Mouse (Mus musculus): ENCODE measurements around the gene Nfatc3. TPM values are rescaled to one million over a fixed set of nuclear protein-coding genes. Genes with fewer than 3 reads are reported as not detected.

Gene Nfatc3
- polyA plus RNA-seq, 1 experiment from 2014 or later = 6.9 TPM

GRCm38 (mm10) chr8:106076612-106077011, 18.0 kb downstream of the Nfatc3 start:
- no peak for ATAC-seq (ENCODE audit: insufficient number of reproducible peaks, low FRiP score, low TSS enrichment, low read depth)
- 63% methylated on average over 5 of the region's 5 CpGs for WGBS

GRCm38 (mm10) chr8:106077452-106078067, 18.9 kb downstream of the Nfatc3 start:
- ATAC-seq (ENCODE audit: insufficient number of reproducible peaks, low FRiP score, low TSS enrichment, low read depth) = no peak
- Histone ChIP-seq H3K4me1 (0 out of 2 replicates have a peak, but pooled peaks cover 2% of the 10 kb centered on the region), H3K4me3 (replicated peaks) (no peak overlapping the region), H3K4me2 (replicated peaks) (no peak overlapping the region), H3K27ac (replicated peaks) (no peak overlapping the region), H3K36me3 (peaks cover 19% of the 10 kb centered on the region), H3K9ac (no peak overlapping the region), H3K27me3 (no peaks in the 10 kb centered on the region), H3K9me3 (replicated peaks) (no peaks in the 10 kb centered on the region)
- 93% methylated on average over 1 of the region's 1 CpGs for WGBS

More at GRCm38 (mm10) chr8:106076612-106077011, 18.0 kb downstream of the Nfatc3 start:
- Histone ChIP-seq H3K27me3 (no peaks in the 10 kb centered on the region), H3K4me1 (0 out of 2 replicates have a peak, but pooled peaks cover 2% of the 10 kb centered on the region), H3K4me2 (replicated peaks) (no peak overlapping the region), H3K9me3 (replicated peaks) (no peaks in the 10 kb centered on the region), H3K36me3 (peaks cover 17% of the 10 kb centered on the region), H3K4me3 (replicated peaks) (no peak overlapping the region), H3K9ac (no peak overlapping the region), H3K27ac (replicated peaks) (no peak overlapping the region)

DNA sequence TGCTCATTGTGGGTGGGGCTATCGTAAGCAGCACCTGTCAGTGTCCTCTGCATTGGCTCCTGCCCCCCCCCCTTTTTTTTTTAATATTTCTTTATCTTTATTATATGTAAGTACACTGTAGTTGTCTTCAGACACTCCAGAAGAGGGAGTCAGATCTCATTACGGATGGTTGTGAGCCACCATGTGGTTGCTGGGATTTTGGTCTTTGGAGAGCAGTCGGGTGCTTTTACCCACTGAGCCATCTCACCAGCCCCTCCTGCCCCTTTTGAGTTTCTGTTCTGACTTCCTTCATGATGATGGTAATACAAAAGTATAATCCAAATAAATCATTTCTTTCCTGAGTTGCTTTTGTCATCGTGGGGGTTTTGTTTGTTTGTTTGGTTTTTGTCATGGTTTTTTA, 43.7 kb downstream of the Nfatc3 start:
- Histone ChIP-seq H3K4me2 (replicated peaks) (no peak overlapping the region), H3K36me3 (peaks cover 30% of the 10 kb centered on the region), H3K9me3 (replicated peaks) (no peaks in the 10 kb centered on the region), H3K27ac (replicated peaks) (no peak overlapping the region), H3K4me3 (replicated peaks) (no peak overlapping the region), H3K27me3 (no peaks in the 10 kb centered on the region), H3K4me1 (no peaks in the 10 kb centered on the region), H3K9ac (no peak overlapping the region)
- 88% methylated on average over 4 of the region's 4 CpGs for WGBS
- ATAC-seq (ENCODE audit: insufficient number of reproducible peaks, low FRiP score, low TSS enrichment, low read depth) = no peak

DNA sequence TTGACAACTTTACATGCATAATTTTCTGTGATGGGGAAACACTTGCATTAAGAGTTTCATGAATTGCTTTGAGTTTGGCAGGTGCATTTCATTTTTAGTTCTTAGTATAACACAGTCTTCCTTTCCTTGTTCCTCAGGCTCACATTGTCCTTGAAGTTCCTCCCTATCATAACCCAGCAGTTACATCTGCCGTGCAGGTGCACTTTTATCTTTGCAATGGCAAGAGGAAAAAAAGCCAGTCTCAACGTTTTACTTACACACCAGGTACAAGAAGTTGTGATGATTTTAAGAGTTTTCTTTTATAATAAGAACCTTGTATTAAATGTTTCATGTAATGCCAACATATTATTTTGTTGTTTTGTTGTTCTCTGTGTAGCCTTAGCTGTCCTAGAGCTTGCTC, 45.2 kb downstream of the Nfatc3 start:
- Histone ChIP-seq H3K4me1 (no peaks in the 10 kb centered on the region), H3K27me3 (no peaks in the 10 kb centered on the region), H3K27ac (replicated peaks) (no peak overlapping the region), H3K4me2 (replicated peaks) (no peak overlapping the region), H3K9ac (no peak overlapping the region), H3K36me3 (peaks cover 37% of the 10 kb centered on the region), H3K4me3 (replicated peaks) (no peak overlapping the region), H3K9me3 (replicated peaks) (no peaks in the 10 kb centered on the region)
- ATAC-seq (ENCODE audit: insufficient number of reproducible peaks, low FRiP score, low TSS enrichment, low read depth) = no peak
- WGBS = 94% methylated on average over 2 of the region's 2 CpGs

- Histone ChIP-seq H3K4me2 (replicated peaks) (no peak overlapping the region), H3K36me3 (peaks cover 45% of the 10 kb centered on the region), H3K4me1 (no peaks in the 10 kb centered on the region), H3K9me3 (replicated peaks) (no peaks in the 10 kb centered on the region), H3K4me3 (replicated peaks) (no peak overlapping the region), H3K27ac (replicated peaks) (no peak overlapping the region), H3K27me3 (no peaks in the 10 kb centered on the region), H3K9ac (no peak overlapping the region)
- no peak for ATAC-seq (ENCODE audit: insufficient number of reproducible peaks, low FRiP score, low TSS enrichment, low read depth)
- WGBS = 74% methylated on average over 1 of the region's 1 CpGs
Observed at GRCm38 (mm10) chr8:106106193-106106592, 47.6 kb downstream of the Nfatc3 start.

- H3K4me3 ChIP-seq (replicated peaks) = no peak overlapping the region
- no peak overlapping the region for H3K4me2 ChIP-seq (replicated peaks)
- ATAC-seq (ENCODE audit: insufficient number of reproducible peaks, low FRiP score, low TSS enrichment, low read depth) = no peak
- no peak overlapping the region for H3K9ac ChIP-seq
- H3K27ac ChIP-seq (replicated peaks) = no peak overlapping the region
- no peaks in the 10 kb centered on the region for H3K4me1 ChIP-seq
- H3K36me3 ChIP-seq = peaks cover 49% of the 10 kb centered on the region
- no peaks in the 10 kb centered on the region for H3K9me3 ChIP-seq (replicated peaks)
- no peaks in the 10 kb centered on the region for H3K27me3 ChIP-seq
- WGBS = 95% methylated on average over 4 of the region's 4 CpGs
Observed at GRCm38 (mm10) chr8:106108080-106108479, 49.4 kb downstream of the Nfatc3 start.

- H3K9me3 ChIP-seq (replicated peaks) = no peaks in the 10 kb centered on the region
- H3K36me3 ChIP-seq = peaks cover 49% of the 10 kb centered on the region
Observed at GRCm38 (mm10) chr8:106108729-106109128, 50.1 kb downstream of the Nfatc3 start.

GRCm38 (mm10) chr8:106112041-106112440, 53.4 kb downstream of the Nfatc3 start:
- Histone ChIP-seq H3K27me3 (no peaks in the 10 kb centered on the region), H3K9me3 (replicated peaks) (no peaks in the 10 kb centered on the region), H3K4me1 (no peaks in the 10 kb centered on the region), H3K27ac (replicated peaks) (no peak overlapping the region), H3K4me3 (replicated peaks) (no peak overlapping the region), H3K4me2 (replicated peaks) (no peak overlapping the region), H3K9ac (no peak overlapping the region), H3K36me3 (peaks cover 52% of the 10 kb centered on the region)
- 93% methylated on average over 2 of the region's 2 CpGs for WGBS
- no peak for ATAC-seq (ENCODE audit: insufficient number of reproducible peaks, low FRiP score, low TSS enrichment, low read depth)

More at GRCm38 (mm10) chr8:106108729-106109128, 50.1 kb downstream of the Nfatc3 start:
- no peak for ATAC-seq (ENCODE audit: insufficient number of reproducible peaks, low FRiP score, low TSS enrichment, low read depth)
- Histone ChIP-seq H3K27me3 (no peaks in the 10 kb centered on the region), H3K27ac (replicated peaks) (no peak overlapping the region), H3K4me2 (replicated peaks) (no peak overlapping the region), H3K4me3 (replicated peaks) (no peak overlapping the region), H3K4me1 (no peaks in the 10 kb centered on the region), H3K9ac (no peak overlapping the region)
- 88% methylated on average over 3 of the region's 3 CpGs for WGBS

DNA sequence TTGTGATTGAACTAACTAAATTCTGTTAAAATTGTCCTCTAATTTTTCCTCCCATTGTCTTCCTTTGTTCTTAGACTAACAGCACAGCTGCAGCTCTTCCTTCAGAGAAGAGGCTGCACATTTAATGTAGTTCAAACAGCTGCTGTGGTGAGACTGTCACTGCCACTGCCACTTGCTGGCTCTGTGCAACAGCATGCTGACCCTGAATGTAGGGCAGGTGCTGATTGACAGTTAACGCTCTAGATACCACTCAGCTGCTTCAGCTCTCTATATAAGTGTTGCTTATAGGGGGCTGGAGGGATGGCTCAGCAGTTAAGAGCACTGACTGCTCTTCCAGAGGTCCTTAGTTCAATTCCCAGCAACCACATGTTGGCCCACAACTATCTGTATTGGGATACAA, 53.9 kb downstream of the Nfatc3 start:
- no peak overlapping the region for H3K4me3 ChIP-seq (replicated peaks)
- no peaks in the 10 kb centered on the region for H3K4me1 ChIP-seq
- H3K9ac ChIP-seq = no peak overlapping the region
- H3K27ac ChIP-seq (replicated peaks) = no peak overlapping the region
- no peak for ATAC-seq (ENCODE audit: insufficient number of reproducible peaks, low FRiP score, low TSS enrichment, low read depth)
- H3K9me3 ChIP-seq (replicated peaks) = no peaks in the 10 kb centered on the region
- H3K4me2 ChIP-seq (replicated peaks) = no peak overlapping the region
- WGBS = 88% methylated on average over 1 of the region's 1 CpGs
- H3K27me3 ChIP-seq = no peaks in the 10 kb centered on the region
- H3K36me3 ChIP-seq = peaks cover 55% of the 10 kb centered on the region

DNA sequence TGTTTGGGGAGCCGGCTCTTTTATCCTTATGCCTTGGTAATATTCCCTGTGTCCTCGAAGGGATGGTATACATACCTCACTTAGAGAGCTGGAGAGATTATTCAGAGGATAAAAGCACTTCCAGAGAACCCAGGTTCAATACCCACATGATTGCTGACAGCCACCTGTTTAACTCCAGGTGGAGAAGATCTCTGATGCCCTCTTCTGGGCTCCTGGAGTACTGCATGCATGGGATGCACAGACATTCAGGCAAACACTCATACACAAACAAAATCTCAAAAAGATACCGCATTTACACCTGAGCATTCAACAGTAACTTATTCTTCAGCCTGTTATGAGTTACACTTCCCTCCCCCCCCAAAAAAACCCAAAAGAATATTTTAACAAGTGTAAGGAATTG, 57.3 kb downstream of the Nfatc3 start:
- no peak overlapping the region for H3K9ac ChIP-seq
- H3K4me1 ChIP-seq = no peaks in the 10 kb centered on the region
- no peak overlapping the region for H3K4me2 ChIP-seq (replicated peaks)
- H3K27ac ChIP-seq (replicated peaks) = no peak overlapping the region
- peaks cover 44% of the 10 kb centered on the region for H3K36me3 ChIP-seq
- H3K4me3 ChIP-seq (replicated peaks) = no peak overlapping the region
- no peaks in the 10 kb centered on the region for H3K9me3 ChIP-seq (replicated peaks)
- no peaks in the 10 kb centered on the region for H3K27me3 ChIP-seq
- no peak for ATAC-seq (ENCODE audit: insufficient number of reproducible peaks, low FRiP score, low TSS enrichment, low read depth)
- 92% methylated on average over 3 of the region's 3 CpGs for whole genome bisulfite sequencing

- H3K9ac ChIP-seq = no peak overlapping the region
- no peak for ATAC-seq (ENCODE audit: insufficient number of reproducible peaks, low FRiP score, low TSS enrichment, low read depth)
- no peak overlapping the region for H3K27ac ChIP-seq (replicated peaks)
- no peaks in the 10 kb centered on the region for H3K27me3 ChIP-seq
- no peak overlapping the region for H3K4me2 ChIP-seq (replicated peaks)
- no peaks in the 10 kb centered on the region for H3K9me3 ChIP-seq (replicated peaks)
- H3K36me3 ChIP-seq = peaks cover 33% of the 10 kb centered on the region
- H3K4me1 ChIP-seq = no peaks in the 10 kb centered on the region
- H3K4me3 ChIP-seq (replicated peaks) = no peak overlapping the region
- 84% methylated on average over 3 of the region's 3 CpGs for WGBS
Observed at GRCm38 (mm10) chr8:106123443-106123842, 64.8 kb downstream of the Nfatc3 start.

DNA sequence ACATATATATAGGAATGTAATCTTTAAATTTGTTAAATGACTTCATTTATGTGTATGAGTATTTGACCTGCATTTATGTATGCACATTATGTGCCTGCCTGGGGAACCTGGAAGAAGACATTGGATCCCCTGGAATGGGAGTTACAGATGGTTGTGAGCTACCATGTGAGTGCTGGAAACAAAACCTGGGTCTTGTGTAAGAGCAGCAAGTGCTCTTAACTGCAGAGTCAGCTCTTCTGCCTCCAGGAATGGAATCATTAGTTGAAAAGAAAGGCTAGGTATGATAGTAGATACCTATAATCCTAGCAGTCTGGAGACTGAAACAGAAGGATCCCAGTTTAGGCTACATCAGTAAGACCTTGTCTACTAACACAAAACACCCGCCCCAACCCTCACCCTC, 67.4 kb downstream of the Nfatc3 start:
- H3K27me3 ChIP-seq = no peaks in the 10 kb centered on the region
- no peak overlapping the region for H3K4me2 ChIP-seq (replicated peaks)
- no peaks in the 10 kb centered on the region for H3K9me3 ChIP-seq (replicated peaks)
- H3K36me3 ChIP-seq = peaks cover 43% of the 10 kb centered on the region
- WGBS = 92% methylated on average over 1 of the region's 1 CpGs
- no peak overlapping the region for H3K27ac ChIP-seq (replicated peaks)
- no peaks in the 10 kb centered on the region for H3K4me1 ChIP-seq
- H3K9ac ChIP-seq = no peak overlapping the region
- ATAC-seq (ENCODE audit: insufficient number of reproducible peaks, low FRiP score, low TSS enrichment, low read depth) = no peak
- no peak overlapping the region for H3K4me3 ChIP-seq (replicated peaks)
